Mouse (Mus musculus) adrenal gland, adult (tissue): Measurements from ENCODE around the gene Tsnax.
A peak's percentile ranks its signal among the peaks of the same experiment; 100 is the strongest.

Experiments
- DNase-seq, 2 experiments: peaks; one replicate each; pipeline ENCODE4 v3.0.0; 2022 to 2023; ENCODE audit warnings: low spot score in 1 of 2; ENCODE audit not compliant: inconsistent age in 2 of 2

Gene Tsnax

DNA sequence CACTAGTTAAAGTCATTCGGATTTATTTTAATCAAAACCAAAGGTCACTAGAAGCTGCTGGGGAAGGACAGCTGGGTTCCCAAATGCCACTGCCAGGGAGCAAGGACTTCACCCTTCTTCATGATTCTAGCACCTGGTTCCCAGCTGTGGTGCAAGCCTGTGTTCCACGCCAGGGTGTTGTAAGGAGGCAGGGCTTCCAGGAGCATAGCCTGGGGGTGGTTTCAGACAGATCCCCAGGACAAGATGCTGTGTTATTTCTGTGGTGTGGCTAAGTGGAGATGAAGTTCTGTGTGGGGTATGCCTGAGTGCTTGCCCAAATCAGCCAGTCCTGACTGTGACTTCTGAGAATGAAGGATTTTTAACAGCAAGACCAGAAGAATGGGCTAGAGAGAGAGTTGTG is 28.7 kb downstream of the Tsnax start:
- DNase-seq, result no peak

DNA sequence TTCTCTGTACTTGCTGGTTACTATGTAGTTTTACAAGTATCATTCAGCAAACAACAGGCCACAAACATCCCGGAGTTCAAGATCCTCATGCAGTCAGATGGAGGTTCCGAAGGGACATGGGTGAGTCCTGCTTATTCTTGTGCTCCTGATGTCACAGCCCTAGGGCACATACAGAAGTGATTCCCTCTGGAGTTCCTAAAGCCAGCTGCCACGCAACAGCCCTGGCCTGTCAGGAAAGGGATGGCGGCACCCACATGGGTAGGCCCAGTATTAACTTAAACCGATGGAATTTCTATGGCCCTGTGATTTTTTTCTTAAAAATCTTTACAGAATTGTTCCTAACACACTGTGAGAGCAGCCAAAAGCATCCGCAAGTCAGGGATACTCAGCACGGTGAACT is 30.6 kb downstream of the Tsnax start:
- no peak for DNase-seq

DNA sequence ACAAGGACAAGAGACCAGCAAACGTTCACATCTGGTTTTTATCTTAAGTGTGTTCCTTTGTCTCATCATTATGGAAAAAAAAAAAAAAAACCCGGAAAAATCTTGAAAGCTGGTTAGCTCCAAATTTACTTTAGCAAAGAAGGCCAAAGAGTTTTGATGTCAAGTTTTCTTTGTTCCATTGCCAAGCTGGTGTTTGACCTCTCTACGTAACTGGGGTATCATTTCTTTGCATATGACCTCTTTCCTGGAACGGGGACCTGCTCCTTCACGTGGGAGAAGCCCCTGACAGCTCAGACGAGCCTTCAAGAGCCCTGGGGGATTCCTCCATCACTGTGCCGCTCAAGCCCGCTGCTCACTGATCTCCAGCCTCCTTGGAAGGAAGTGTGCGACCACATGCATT is 31.1 kb downstream of the Tsnax start:
- peak in 1 of 2 experiments; percentile 64 for DNase-seq

DNA sequence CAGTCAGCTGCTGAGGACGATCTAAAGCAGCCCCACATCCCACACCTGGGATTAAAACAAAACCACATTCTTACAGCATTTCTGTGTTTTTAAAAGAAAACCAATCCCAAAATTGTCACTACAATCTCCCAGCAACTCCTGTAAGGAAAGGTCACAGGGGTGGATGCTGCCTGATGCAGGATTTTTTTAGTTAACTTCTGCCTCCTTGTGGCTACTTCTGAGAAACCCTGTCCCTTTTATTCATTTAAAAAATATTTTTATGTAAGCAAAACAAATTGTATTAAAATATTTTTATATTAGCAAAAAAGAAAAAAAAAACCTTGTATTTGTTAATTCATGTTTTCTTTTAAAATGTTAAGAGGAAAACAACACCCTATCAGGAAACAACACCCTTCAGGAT is 33.0 kb downstream of the Tsnax start:
- no peak for DNase-seq

DNA sequence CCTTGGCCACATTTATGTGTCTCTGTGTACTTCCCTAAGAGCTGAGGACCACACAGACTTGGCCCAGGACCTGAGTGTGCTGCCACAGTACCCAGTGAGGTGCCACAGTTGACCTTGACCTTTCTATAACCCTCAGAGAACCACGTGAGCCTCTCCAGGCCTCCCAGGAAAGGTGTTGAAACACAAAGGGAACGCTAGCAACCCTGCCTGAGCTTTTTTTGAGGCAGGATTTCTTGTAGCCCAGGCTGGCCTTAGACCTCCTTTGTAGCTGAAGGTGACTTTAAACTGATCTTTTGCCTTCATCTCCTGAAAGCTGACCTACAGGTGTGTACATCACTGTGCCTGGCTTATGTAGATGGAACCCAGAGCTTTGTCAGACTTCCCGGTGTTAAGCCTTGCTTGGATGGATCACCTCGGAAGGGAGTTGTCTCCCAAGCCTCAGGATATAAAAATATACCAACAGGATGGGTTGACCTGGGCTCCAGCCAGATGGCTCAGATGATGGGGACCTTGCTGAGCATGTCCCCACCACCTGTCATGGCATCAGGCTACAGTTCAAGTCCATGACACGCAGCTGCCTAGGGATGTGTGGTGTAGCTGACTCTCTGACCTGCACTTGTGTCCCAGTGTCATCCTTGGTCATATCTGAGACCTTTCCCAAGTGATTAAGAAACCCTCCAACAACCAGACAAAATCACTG is 36.4 kb downstream of the Tsnax start:
- peak in 1 of 2 experiments; percentile 42 for DNase-seq

DNA sequence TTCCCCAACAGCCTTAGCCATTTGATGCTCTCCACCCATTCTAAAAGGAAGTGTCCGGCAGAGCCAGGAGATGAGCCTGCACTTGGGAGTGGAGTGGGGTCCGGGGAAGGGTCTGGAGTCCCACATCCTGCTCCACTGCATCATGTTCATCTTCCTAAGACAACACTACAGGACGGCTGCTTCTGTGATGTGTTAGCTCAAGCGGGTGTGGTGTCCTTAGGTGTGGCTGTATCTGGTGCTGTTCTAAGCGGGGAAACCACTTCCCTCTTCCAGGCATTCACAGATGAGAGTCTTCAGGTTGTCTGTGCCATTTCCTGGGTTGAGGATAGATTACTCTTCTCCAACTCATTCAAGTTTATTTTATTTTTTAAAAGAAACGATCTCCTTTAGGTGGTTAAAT is 37.0 kb downstream of the Tsnax start:
- DNase-seq, result no peak

DNA sequence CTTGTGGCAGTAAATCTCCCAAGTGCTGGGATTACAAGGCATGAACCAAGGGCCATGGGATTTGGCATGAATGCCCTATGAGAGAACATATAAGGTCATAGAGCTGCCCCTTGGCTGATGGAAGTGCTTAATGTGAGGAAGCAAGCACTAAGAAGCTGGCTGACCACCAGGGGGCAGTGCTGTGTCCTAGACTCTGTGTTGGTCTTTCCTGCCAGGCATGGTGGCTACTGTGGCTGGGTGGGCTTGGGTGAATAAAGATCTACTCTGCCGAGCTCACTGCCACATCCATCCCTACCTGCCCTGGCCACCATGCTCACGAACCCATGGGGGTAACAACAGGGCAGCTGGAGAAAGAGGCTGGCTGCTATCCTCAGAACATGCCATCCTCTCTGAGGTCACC is 39.2 kb downstream of the Tsnax start:
- peak; percentile 55 to 87 for DNase-seq

DNA sequence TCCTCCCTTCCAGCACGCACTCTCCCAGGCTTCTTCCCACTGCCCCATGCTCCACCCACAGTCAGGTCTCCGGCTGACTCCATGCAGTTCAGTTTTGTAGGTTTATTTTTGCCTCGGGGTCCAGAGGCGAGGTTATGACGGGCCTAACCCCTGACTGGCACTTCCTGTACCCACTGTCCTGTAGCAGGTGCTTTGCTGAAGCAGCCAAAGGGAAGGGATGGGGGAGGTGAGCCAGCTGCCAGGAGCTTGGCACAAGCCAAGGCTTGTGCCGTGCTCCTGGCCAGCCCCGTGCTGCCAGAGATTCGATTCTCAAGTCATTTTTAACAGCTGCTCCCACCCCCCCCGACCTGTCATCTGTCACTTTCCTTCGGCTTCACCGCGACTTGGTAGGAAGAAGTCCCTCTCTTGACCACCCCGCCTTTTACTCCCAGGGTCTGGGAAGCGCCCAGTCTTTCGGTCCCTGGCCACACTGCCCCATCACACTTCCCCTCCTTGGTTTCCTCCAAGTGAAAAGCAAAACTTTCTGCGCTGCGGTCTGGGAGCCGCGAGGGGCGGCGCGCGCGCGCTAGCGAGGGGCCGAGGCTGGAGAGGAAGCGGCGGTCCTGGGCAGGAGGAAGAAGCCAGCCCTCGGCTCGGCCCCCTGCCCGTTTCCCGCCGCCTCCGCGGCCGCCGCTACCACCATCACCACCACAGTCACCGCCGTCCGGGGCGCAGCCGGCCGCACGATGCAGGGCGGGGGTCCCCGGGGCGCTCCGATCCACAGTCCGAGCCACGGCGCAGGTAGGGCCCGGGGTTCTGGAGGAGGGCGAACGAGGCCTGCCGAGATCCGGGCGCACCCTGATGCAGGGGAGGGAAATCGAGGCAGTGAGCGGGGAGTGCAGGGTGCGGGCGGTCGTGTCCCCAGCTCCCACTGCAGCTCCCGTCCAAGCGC is 41.0 kb downstream of the Tsnax start, which contains the start of gene Disc1:
TSS of gene Disc1 (plus strand) at position 691 of the 931 bp plus-strand sequence.
- DNase-seq, result peak; percentile 48 to 83

DNA sequence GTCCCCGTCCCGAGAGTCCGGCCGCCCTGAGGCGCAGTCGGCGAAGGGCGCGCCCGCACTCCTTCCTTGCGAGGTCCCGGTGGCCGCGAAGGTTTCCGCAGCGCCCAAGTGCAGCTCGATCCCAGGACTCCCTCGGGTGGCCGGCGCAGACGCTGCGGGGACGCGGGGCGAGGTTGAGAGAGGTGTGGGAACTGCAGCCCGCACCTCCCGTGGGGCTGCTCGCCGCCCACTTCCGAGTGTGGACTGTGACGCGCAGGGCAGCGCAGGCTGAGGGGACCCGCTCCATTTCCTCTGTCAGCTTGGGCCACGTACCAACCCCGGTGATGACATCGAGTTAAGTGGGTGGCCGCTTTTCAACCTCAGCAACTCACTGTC is 41.6 kb downstream of the Tsnax start:
- peak in 1 of 2 experiments; percentile 64 for DNase-seq

DNA sequence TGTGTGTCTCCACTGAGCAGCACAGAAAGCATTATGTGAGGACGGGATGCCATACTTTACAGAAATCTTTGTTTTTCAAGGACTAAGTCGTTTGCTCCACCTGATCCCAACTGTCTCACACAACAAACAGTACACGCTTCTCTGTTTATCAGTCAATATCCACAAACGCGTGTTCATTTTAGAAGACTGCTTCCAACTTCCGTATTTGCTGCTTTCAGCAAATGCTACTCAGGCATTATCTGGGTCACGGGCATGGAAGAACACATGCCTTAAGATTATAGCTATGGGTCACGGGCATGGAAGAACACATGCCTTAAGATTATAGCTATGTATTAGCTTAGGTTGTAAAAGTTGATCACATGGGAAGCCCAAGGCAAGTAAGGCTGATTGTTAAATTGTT is 48.1 kb downstream of the Tsnax start:
- no peak for DNase-seq

DNA sequence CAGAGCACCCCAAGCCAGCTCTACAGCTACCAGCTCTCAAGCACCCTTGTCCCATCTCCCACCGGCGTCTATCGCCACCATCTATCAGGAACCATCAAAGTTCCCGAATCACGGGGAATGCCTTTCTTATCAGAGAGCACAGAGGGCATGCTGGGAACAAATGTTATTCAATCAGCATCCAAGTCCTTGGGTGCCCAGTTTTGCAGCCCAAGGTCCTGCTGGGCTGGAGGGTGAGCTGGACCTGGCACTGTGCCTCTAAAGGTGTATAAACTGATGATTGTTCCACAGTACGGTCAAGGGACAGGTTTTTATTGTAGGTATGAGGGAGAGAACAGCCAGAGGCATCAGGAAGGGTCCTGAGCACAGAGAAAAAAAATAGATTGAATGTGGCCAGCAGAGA is 52.8 kb downstream of the Tsnax start:
- peak; percentile 50 to 76 for DNase-seq

DNA sequence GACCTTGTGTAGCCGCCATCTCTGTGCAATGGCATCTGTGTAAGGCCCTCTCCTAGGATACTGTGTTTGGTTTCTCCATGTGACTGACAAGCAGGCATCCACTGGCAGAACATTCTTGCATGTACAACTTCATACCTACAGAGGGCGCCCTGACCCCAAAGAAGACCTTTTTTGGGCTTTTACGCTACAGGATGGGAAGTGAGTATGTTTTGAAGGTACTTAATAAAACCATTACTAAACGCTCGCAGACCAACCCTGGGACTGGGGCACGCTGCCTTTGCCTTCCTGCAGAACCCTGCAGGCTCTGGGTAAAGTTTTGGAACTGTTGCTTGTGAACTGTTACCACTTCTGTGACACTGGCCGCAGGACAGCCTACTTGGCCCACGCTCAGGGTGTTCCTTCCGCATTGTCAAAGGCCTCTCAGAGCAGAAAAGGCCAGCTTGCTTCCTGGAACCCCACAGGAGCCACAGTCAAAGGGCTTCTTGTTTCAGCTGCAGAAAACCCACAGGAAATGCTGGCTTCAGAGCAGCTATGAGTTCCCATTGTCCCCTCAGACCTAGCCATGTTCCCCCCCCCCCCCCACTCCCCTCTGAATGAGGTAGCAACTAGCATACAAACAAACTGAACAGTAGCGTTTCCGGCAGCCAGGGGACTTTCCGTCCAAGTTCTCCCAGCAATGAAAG is 54.3 kb downstream of the Tsnax start:
- peak; percentile 67 to 87 for DNase-seq

DNA sequence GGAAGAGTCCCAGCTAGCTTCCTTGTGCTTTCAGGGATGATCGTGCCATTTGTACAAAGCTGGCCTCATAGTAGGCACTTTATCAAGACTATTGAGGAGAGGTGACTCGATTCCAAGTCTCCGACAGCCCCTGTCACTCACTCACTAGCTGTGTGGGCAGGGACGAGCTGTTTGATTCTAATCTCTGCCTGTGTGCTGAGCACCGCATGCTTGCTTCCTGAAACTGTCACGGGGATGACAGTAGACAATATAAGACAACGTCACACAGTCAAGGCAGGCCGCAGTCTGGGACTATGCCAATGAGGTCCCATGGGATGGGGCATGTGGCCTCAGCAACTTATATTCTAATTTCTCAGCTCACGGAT is 54.8 kb downstream of the Tsnax start:
- DNase-seq, result peak in 1 of 2 experiments; percentile 72

DNA sequence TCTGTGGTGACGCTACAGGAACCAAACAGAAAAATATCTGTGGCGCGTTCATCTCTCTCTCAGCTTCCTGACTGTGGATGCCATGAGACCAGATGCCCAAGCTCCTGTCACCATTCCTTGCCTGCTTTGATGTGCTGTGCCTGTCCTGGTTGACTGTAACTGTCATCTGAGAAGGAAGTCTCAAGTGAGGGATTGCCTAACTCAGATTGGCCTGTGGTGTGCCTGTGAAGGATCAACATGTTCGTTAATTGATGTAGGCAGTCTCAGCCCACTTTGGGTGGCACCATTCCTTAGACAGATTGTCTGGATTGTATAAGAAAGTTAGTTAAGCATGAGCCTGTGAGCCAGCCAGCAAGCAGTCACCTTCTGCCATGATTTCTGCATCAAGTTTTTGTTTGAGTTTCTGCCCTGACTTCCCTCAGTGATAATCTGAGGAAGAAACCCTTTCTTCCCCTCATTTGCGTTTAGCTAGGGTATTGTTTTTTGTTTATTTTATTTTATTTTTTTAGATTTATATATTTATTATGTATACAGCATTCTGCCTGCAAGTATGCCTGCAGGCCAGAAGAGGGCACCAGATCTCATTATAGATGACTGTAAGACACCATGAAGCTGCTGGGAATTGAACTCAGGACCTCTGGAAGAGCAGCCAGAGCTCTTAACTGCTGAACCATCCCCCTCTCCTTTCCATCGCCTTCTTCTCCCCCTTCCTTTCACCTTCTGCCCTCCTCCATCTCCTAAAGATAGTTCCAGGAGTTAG is 55.5 kb downstream of the Tsnax start:
- peak in 1 of 2 experiments; percentile 28 for DNase-seq

DNA sequence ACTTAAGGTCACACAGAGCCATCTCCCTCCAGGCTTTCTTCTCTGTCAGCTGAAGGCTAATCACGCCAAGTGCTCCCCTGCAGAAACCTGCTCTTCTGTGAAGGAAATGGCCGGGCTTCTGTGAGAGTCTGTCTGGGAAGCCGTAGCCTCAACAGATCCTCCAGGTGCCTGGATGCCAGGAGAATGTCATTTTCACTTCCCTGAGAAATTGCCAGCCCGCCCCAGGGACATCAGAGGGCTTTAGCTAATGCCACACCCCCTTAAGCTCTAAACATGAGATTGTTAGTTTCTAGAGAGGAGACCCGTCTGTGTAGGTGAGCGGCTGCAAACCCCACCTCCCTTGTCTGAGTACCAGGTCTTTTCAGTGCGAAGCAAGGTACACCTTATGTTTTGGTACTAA is 56.5 kb downstream of the Tsnax start:
- DNase-seq, result peak in 1 of 2 experiments; percentile 26

DNA sequence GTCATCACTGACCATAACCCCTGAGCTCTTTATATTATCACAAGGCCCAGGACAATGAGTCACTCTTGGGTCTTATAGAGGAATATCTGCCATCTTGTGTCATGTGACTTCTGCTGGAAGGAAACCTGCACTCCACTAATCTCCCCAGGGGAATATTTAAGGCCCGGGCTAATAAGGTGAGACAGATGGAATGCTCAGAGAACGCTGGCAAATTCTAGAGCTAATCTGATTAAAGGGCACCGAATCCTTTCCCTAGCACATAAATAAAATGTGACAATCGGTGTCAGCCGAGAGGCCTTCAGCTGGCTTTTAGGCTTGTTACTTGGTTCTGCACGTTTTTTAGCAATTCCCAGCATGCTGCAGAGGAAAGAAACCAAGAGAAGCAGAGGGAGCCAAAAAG is 56.9 kb downstream of the Tsnax start:
- DNase-seq, result peak in 1 of 2 experiments; percentile 68

DNA sequence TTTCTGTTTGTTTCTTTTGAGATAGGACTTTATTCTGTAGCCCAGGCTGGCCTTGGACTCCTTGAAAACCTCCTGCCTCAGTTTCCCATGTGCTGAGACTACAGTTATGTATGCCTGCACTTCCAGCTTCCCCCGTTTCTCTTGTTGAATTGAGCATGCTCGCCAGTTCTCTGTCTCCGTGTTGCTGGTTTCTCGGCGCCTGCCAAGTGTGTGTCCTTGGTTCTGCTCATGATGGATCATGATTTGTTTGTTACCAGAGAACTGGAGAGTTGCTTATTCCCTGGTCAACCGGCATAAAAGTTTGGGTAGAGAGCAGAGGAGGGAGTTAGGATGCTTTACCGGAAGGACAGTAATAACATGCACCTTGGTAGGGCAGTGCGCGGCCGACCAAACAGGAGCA is 61.3 kb downstream of the Tsnax start:
- peak; percentile 73 to 87 for DNase-seq

DNA sequence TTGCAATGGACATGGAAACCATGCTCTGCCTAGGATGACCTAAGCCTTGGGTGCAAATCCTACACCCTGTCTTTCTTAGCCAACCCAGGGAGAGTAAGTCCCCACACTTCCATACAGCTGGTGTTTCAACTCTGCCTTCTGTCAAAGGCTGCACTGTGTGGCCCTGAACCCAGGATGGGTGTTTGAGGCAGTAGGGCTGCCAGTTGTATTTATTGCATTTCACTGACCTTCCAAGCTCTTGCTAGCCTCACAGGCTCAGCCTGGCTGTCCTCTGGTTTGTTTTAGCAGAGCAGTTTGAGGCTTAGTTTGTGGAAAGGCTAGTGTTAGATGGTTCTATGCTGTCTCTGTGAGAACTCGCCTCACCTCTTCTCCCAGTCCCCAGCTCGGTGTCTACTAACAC is 61.8 kb downstream of the Tsnax start:
- peak; percentile 48 to 80 for DNase-seq

DNA sequence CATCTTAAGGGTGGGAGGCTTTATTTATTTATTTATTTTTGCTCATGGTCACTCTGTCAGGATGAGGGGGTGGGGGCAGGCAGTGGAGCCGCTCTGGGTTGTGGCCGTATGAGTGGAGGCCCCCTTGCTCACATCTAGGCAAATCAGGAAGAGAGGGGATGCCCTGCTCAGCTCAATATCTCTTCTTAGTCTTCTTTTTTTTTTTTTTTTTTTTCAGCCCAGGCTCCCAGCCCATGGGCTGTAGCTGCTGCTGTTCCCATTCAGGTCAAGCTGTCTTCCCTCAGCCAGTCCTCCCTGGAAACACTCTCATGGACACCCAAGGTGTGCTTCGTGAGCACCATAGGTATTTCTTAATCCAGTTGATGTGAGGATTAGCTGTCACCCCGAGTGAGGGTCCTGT is 62.6 kb downstream of the Tsnax start:
- DNase-seq, result no peak

DNA sequence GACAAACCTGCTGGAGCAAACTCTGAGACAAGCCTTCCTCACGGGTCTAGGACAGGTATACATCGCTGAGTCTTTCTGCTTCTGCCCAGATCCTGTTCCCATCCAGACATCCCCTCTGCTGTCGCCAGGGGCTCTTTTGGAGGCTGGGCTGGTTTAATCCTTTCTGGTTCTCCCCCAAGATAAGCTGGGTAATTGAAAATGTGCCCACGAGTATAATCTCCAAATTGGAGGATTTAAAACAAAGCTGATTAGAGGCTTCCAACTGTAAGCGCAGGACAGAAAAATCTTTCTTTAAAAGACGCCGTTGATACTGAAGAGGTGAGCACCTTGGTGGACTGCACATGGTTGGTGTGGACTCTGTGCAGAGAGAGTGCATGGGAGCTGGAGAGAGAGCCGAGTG is 64.5 kb downstream of the Tsnax start:
- no peak for DNase-seq
